Mouse (Mus musculus) liver, embryonic 11.5 days (tissue): Measurements from ENCODE around the gene Mtmr10. TPM values are rescaled to one million over a fixed set of nuclear protein-coding genes. Genes with fewer than 3 reads are reported as not detected.
A peak's percentile ranks its signal among the peaks of the same experiment; 100 is the strongest.

Experiments used
- ATAC-seq: fragments of 200-750 bp; cut with Nextera tagmentation; replicated peaks from 2 replicates; pipeline ENCODE4 v1.8.0; 2017; ENCODE audit warnings: moderate number of reproducible peaks, mild to moderate bottlenecking, moderate TSS enrichment, moderate library complexity; ENCODE audit not compliant: low FRiP score
- DNase-seq: peaks from one replicate; pipeline ENCODE4 v3.0.0-alpha.2; 2017; ENCODE audit warnings: low spot score
- H3K27ac ChIP-seq: fragments of 300-500 bp; sonication (generic); 2 replicates; pipeline ENCODE4 v1.5.1; 2014; ENCODE audit warnings: mild to moderate bottlenecking, low read depth, low read length, control low read depth
- H3K27me3 ChIP-seq: fragments of 300-500 bp; sonication (generic); replicated peaks from 2 replicates; pipeline ENCODE4 v1.6.1; 2014; ENCODE audit warnings: low read length, mixed read lengths; ENCODE audit not compliant: control insufficient read depth, insufficient read depth
- H3K36me3 ChIP-seq: fragments of 300-500 bp; sonication (generic); 2 replicates; pipeline ENCODE4 v1.6.1; 2014; ENCODE audit warnings: mild to moderate bottlenecking, low read length, moderate library complexity, mixed read lengths; ENCODE audit not compliant: control insufficient read depth, insufficient read depth
- H3K4me1 ChIP-seq: fragments of 300-500 bp; sonication (generic); replicated peaks from 2 replicates; pipeline ENCODE4 v1.6.1; 2014; ENCODE audit warnings: low read length, mixed read lengths; ENCODE audit not compliant: control insufficient read depth, insufficient read depth
- H3K4me2 ChIP-seq: fragments of 300-500 bp; sonication (generic); 2 replicates; pipeline ENCODE4 v1.6.1; 2014; ENCODE audit warnings: mild to moderate bottlenecking, control low read depth, moderate library complexity
- H3K4me3 ChIP-seq: fragments of 300-500 bp; sonication (generic); 2 replicates; pipeline ENCODE4 v1.5.1; 2014; ENCODE audit warnings: low read depth, low read length, control low read depth
- H3K9ac ChIP-seq: fragments of 300-500 bp; sonication (generic); 2 replicates; pipeline ENCODE4 v1.6.1; 2014; ENCODE audit warnings: low read depth, low read length, control low read depth
- H3K9me3 ChIP-seq: fragments of 300-500 bp; sonication (generic); 2 replicates; pipeline ENCODE4 v1.6.1; 2016; ENCODE audit warnings: low read length, inconsistent platforms, mixed read lengths; ENCODE audit not compliant: control insufficient read depth
- WGBS: fragments of 180-500 bp; shearing (Covaris S2); extraction: QIAGEN DNeasy Blood & Tissue Kit; methylation state at CpG from one replicate; pipeline ENCODE4 v1.1.7; 2014; 5-methylcytosine and 5-hydroxymethylcytosine counted together
- polyA plus RNA-seq: library from polyadenylated mRNA; unstranded; fragments of >200 nt; fragmentation: Nextera tagmentation; extraction: Ambion mirVana; gene quantifications from 2 replicates; pipeline ENCODE4 v1.2.1, GENCODE M21; 2014

Gene Mtmr10
- polyA plus RNA-seq, 1 experiment from 2014 or later, result 5.5 TPM

- peaks cover 9% of the 10 kb centered on the region; the same call in 1 of the 2 replicates for H3K36me3 ChIP-seq
- 83% methylated on average over 4 of the region's 4 CpGs for WGBS
Observed at GRCm38 (mm10) chr7:64351087-64351486, 63.6 kb downstream of the Mtmr10 start.

GRCm38 (mm10) chr7:64354206-64354605 is 66.8 kb downstream of the Mtmr10 start:
- H3K4me1 ChIP-seq, result no peaks in the 10 kb centered on the region
- no peak overlapping the region for H3K4me2 ChIP-seq
- H3K9ac ChIP-seq, result no peak overlapping the region
- H3K27ac ChIP-seq, result no peak overlapping the region
- no peaks in the 10 kb centered on the region for H3K27me3 ChIP-seq
- no peaks in the 10 kb centered on the region for H3K9me3 ChIP-seq
- no peak overlapping the region for H3K4me3 ChIP-seq
- DNase-seq (no peak), ATAC-seq (no peak)
- WGBS, result 89% methylated on average over 14 of the region's 14 CpGs
- H3K36me3 ChIP-seq, result peaks cover 6% of the 10 kb centered on the region; the same call in 1 of the 2 replicates

More at GRCm38 (mm10) chr7:64351087-64351486, 63.6 kb downstream of the Mtmr10 start:
- no peaks in the 10 kb centered on the region for H3K27me3 ChIP-seq
- ATAC-seq (no peak), DNase-seq (no peak)
- no peaks in the 10 kb centered on the region for H3K9me3 ChIP-seq
- H3K4me1 ChIP-seq, result no peaks in the 10 kb centered on the region
- H3K27ac ChIP-seq, result no peak overlapping the region
- no peak overlapping the region for H3K4me2 ChIP-seq
- no peak overlapping the region for H3K9ac ChIP-seq
- H3K4me3 ChIP-seq, result no peak overlapping the region

- peaks cover 3% of the 10 kb centered on the region; the same call in 1 of the 2 replicates for H3K36me3 ChIP-seq
- H3K4me3 ChIP-seq, result no peak overlapping the region
- no peaks in the 10 kb centered on the region for H3K9me3 ChIP-seq
- no peak overlapping the region for H3K27ac ChIP-seq
- no peaks in the 10 kb centered on the region for H3K4me1 ChIP-seq
- H3K4me2 ChIP-seq, result no peak overlapping the region
- no peaks in the 10 kb centered on the region for H3K27me3 ChIP-seq
- DNase-seq, result no peak
- no peak overlapping the region for H3K9ac ChIP-seq
- WGBS, result 76% methylated on average over 5 of the region's 5 CpGs
- ATAC-seq, result no peak
Observed at GRCm38 (mm10) chr7:64356661-64357060, 69.2 kb downstream of the Mtmr10 start.

GRCm38 (mm10) chr7:64357405-64357804 is 70.0 kb downstream of the Mtmr10 start:
- WGBS, result 92% methylated on average over 9 of the region's 9 CpGs
- H3K36me3 ChIP-seq, result peaks cover 8% of the 10 kb centered on the region; the same call in 1 of the 2 replicates
- H3K4me1 ChIP-seq, result no peaks in the 10 kb centered on the region
- no peaks in the 10 kb centered on the region for H3K9me3 ChIP-seq
- H3K27me3 ChIP-seq, result no peaks in the 10 kb centered on the region
- H3K9ac ChIP-seq, result no peak overlapping the region
- ATAC-seq, result no peak
- no peak overlapping the region for H3K4me2 ChIP-seq
- DNase-seq, result no peak
- no peak overlapping the region for H3K27ac ChIP-seq
- no peak overlapping the region for H3K4me3 ChIP-seq

- Histone ChIP-seq H3K36me3 (peaks cover 8% of the 10 kb centered on the region; the same call in 1 of the 2 replicates), H3K4me2 (no peak overlapping the region), H3K9me3 (no peaks in the 10 kb centered on the region), H3K27me3 (no peaks in the 10 kb centered on the region), H3K27ac (no peak overlapping the region), H3K4me3 (no peak overlapping the region), H3K4me1 (no peaks in the 10 kb centered on the region), H3K9ac (no peak overlapping the region)
- DNase-seq (no peak), ATAC-seq (no peak)
- WGBS, result 92% methylated on average over 6 of the region's 6 CpGs
Observed at GRCm38 (mm10) chr7:64358666-64359065, 71.2 kb downstream of the Mtmr10 start.

- peaks cover 8% of the 10 kb centered on the region; the same call in 1 of the 2 replicates for H3K36me3 ChIP-seq
Observed at GRCm38 (mm10) chr7:64359943-64360585, 72.6 kb downstream of the Mtmr10 start.

GRCm38 (mm10) chr7:64360586-64360945 is 73.1 kb downstream of the Mtmr10 start:
- Histone ChIP-seq H3K4me2 (no peak overlapping the region), H3K4me1 (no peaks in the 10 kb centered on the region), H3K9me3 (no peaks in the 10 kb centered on the region), H3K9ac (no peak overlapping the region), H3K27me3 (no peaks in the 10 kb centered on the region), H3K4me3 (no peak overlapping the region), H3K27ac (no peak overlapping the region), H3K36me3 (peaks cover 8% of the 10 kb centered on the region; the same call in 1 of the 2 replicates)
- WGBS, result 74% methylated on average over 3 of the region's 3 CpGs
- ATAC-seq, result 0 out of 2 replicates have a peak, but pooled peaks have one; percentile 49
- no peak for DNase-seq

More at GRCm38 (mm10) chr7:64359943-64360585, 72.6 kb downstream of the Mtmr10 start:
- Histone ChIP-seq H3K9me3 (no peaks in the 10 kb centered on the region), H3K4me3 (no peak overlapping the region), H3K27ac (no peak overlapping the region), H3K27me3 (no peaks in the 10 kb centered on the region), H3K4me2 (no peak overlapping the region), H3K9ac (no peak overlapping the region), H3K4me1 (no peaks in the 10 kb centered on the region)
- ATAC-seq (no peak), DNase-seq (no peak)
- WGBS, result 84% methylated on average over 20 of the region's 20 CpGs

- no peak overlapping the region for H3K9ac ChIP-seq
- H3K27ac ChIP-seq, result no peak overlapping the region
- DNase-seq, result no peak
- no peaks in the 10 kb centered on the region for H3K9me3 ChIP-seq
- H3K4me2 ChIP-seq, result no peak overlapping the region
- H3K4me3 ChIP-seq, result no peak overlapping the region
- no peak for ATAC-seq
- H3K27me3 ChIP-seq, result no peaks in the 10 kb centered on the region
- WGBS, result 88% methylated on average over 5 of the region's 5 CpGs
- no peaks in the 10 kb centered on the region for H3K4me1 ChIP-seq
- H3K36me3 ChIP-seq, result peaks cover 10% of the 10 kb centered on the region; the same call in 1 of the 2 replicates
Observed at GRCm38 (mm10) chr7:64365863-64366262, 78.4 kb downstream of the Mtmr10 start.

GRCm38 (mm10) chr7:64369841-64370240 is 82.4 kb downstream of the Mtmr10 start:
- peaks cover 2% of the 10 kb centered on the region; the same call in 1 of the 2 replicates for H3K4me1 ChIP-seq
- H3K4me3 ChIP-seq, result no peak overlapping the region
- 89% methylated on average over 6 of the region's 6 CpGs for WGBS
- H3K27ac ChIP-seq, result no peak overlapping the region
- no peaks in the 10 kb centered on the region for H3K9me3 ChIP-seq
- H3K36me3 ChIP-seq, result peaks cover 2% of the 10 kb centered on the region; the same call in 1 of the 2 replicates
- DNase-seq, result no peak
- H3K27me3 ChIP-seq, result no peaks in the 10 kb centered on the region
- H3K9ac ChIP-seq, result no peak overlapping the region
- no peak overlapping the region for H3K4me2 ChIP-seq
- ATAC-seq, result no peak
